Mouse (Mus musculus): Measurements from ENCODE around the gene Kat14. TPM values are rescaled to one million over a fixed set of nuclear protein-coding genes. Genes with fewer than 3 reads are reported as not detected.

Kat14 gene
- polyA plus RNA-seq, 2 experiments = 11.8 to 13.7 TPM

GRCm38 (mm10) chr2:144399531-144399930 lies 30.7 kb downstream of the Kat14 start:
- H3K27me3 ChIP-seq (ENCODE audit: control insufficient read depth, insufficient read depth, low read length) = no peaks in the 10 kb centered on the region
- DNase-seq (ENCODE audit: low read depth in 3 of 3, low spot score in 3 of 3) = no peak
- no peak overlapping the region for H3K9ac ChIP-seq (replicated peaks)
- H3K4me2 ChIP-seq (ENCODE audit: low read depth) = no peak overlapping the region
- no peak overlapping the region for H3K4me3 ChIP-seq (ENCODE audit: insufficient read depth in 1 of 2, low read depth in 2 of 2, low read length in 2 of 2)
- TF ChIP-seq EP300 (IDR thresholded peaks at IDR 0.05; ENCODE audit: low read depth) = no peak
- TF ChIP-seq CTCF (IDR thresholded peaks at IDR 0.05; ENCODE audit: low read depth) = no peak
- H3K9me3 ChIP-seq (ENCODE audit: control insufficient read depth, low read length) = no peaks in the 10 kb centered on the region
- H3K36me3 ChIP-seq (replicated peaks; ENCODE audit: control insufficient read depth, insufficient read depth, low read depth) = peaks cover 36% of the 10 kb centered on the region
- no peaks in the 10 kb centered on the region for H3K4me1 ChIP-seq (replicated peaks; ENCODE audit: control insufficient read depth in 2 of 2, insufficient read depth in 2 of 2, low read length in 1 of 2)
- no peak overlapping the region for H3K27ac ChIP-seq
- 79% methylated on average over 4 of the region's 4 CpGs for WGBS (ENCODE audit: insufficient replicate concordance)
- no peak for ATAC-seq (ENCODE audit: insufficient read depth)

- Histone ChIP-seq H3K9ac (replicated peaks) (no peak overlapping the region), H3K4me3 (ENCODE audit: insufficient read depth in 1 of 2, low read depth in 2 of 2, low read length in 2 of 2) (no peak overlapping the region), H3K9me3 (ENCODE audit: control insufficient read depth, low read length) (no peaks in the 10 kb centered on the region), H3K36me3 (replicated peaks; ENCODE audit: control insufficient read depth, insufficient read depth, low read depth) (peaks cover 37% of the 10 kb centered on the region), H3K27me3 (ENCODE audit: control insufficient read depth, insufficient read depth, low read length) (no peaks in the 10 kb centered on the region), H3K4me1 (replicated peaks; ENCODE audit: control insufficient read depth in 2 of 2, insufficient read depth in 2 of 2, low read length in 1 of 2) (no peaks in the 10 kb centered on the region), H3K4me2 (ENCODE audit: low read depth) (no peak overlapping the region), H3K27ac (no peak overlapping the region)
- no peak for ATAC-seq (ENCODE audit: insufficient read depth)
- WGBS (ENCODE audit: insufficient replicate concordance) = 73% methylated on average over 6 of the region's 6 CpGs
- TF ChIP-seq EP300 (IDR thresholded peaks at IDR 0.05; ENCODE audit: low read depth) (no peak), CTCF (IDR thresholded peaks at IDR 0.05; ENCODE audit: low read depth) (no peak)
- DNase-seq (ENCODE audit: low read depth in 3 of 3, low spot score in 3 of 3) = no peak
These were observed 31.9 kb downstream of the Kat14 start for GRCm38 (mm10) chr2:144400659-144401058.

GRCm38 (mm10) chr2:144409037-144409436 lies 40.3 kb downstream of the Kat14 start:
- no peak for TF ChIP-seq EP300 (IDR thresholded peaks at IDR 0.05; ENCODE audit: low read depth)
- TF ChIP-seq CTCF (IDR thresholded peaks at IDR 0.05; ENCODE audit: low read depth) = no peak
- H3K9ac ChIP-seq (replicated peaks) = no peak overlapping the region
- H3K27ac ChIP-seq = no peak overlapping the region
- ATAC-seq (ENCODE audit: insufficient read depth) (no peak), DNase-seq (ENCODE audit: low read depth in 3 of 3, low spot score in 3 of 3) (no peak)
- no peaks in the 10 kb centered on the region for H3K4me1 ChIP-seq (replicated peaks; ENCODE audit: control insufficient read depth in 2 of 2, insufficient read depth in 2 of 2, low read length in 1 of 2)
- no peak overlapping the region for H3K4me3 ChIP-seq (ENCODE audit: insufficient read depth in 1 of 2, low read depth in 2 of 2, low read length in 2 of 2)
- no peaks in the 10 kb centered on the region for H3K27me3 ChIP-seq (ENCODE audit: control insufficient read depth, insufficient read depth, low read length)
- H3K36me3 ChIP-seq (replicated peaks; ENCODE audit: control insufficient read depth, insufficient read depth, low read depth) = peaks cover 33% of the 10 kb centered on the region
- H3K9me3 ChIP-seq (ENCODE audit: control insufficient read depth, low read length) = no peaks in the 10 kb centered on the region
- 81% methylated on average over 4 of the region's 4 CpGs for WGBS (ENCODE audit: insufficient replicate concordance)
- H3K4me2 ChIP-seq (ENCODE audit: low read depth) = no peak overlapping the region

GRCm38 (mm10) chr2:144410603-144411002 lies 41.8 kb downstream of the Kat14 start:
- Histone ChIP-seq H3K4me2 (ENCODE audit: low read depth) (no peak overlapping the region), H3K27me3 (ENCODE audit: control insufficient read depth, insufficient read depth, low read length) (no peaks in the 10 kb centered on the region), H3K27ac (no peak overlapping the region), H3K9ac (replicated peaks) (no peak overlapping the region), H3K4me1 (replicated peaks; ENCODE audit: control insufficient read depth in 2 of 2, insufficient read depth in 2 of 2, low read length in 1 of 2) (no peaks in the 10 kb centered on the region), H3K36me3 (replicated peaks; ENCODE audit: control insufficient read depth, insufficient read depth, low read depth) (peaks cover 23% of the 10 kb centered on the region), H3K9me3 (ENCODE audit: control insufficient read depth, low read length) (no peaks in the 10 kb centered on the region), H3K4me3 (ENCODE audit: insufficient read depth in 1 of 2, low read depth in 2 of 2, low read length in 2 of 2) (no peak overlapping the region)
- DNase-seq (ENCODE audit: low read depth in 3 of 3, low spot score in 3 of 3) (no peak), ATAC-seq (ENCODE audit: insufficient read depth) (no peak)
- 89% methylated on average over 3 of the region's 3 CpGs for WGBS (ENCODE audit: insufficient replicate concordance)
- TF ChIP-seq CTCF (IDR thresholded peaks at IDR 0.05; ENCODE audit: low read depth) = no peak
- TF ChIP-seq EP300 (IDR thresholded peaks at IDR 0.05; ENCODE audit: low read depth) = no peak

GRCm38 (mm10) chr2:144414646-144415045 lies 45.9 kb downstream of the Kat14 start:
- no peak for TF ChIP-seq CTCF (IDR thresholded peaks at IDR 0.05; ENCODE audit: low read depth)
- TF ChIP-seq EP300 (IDR thresholded peaks at IDR 0.05; ENCODE audit: low read depth) = no peak
- Histone ChIP-seq H3K9me3 (ENCODE audit: control insufficient read depth, low read length) (no peaks in the 10 kb centered on the region), H3K27ac (no peak overlapping the region), H3K36me3 (replicated peaks; ENCODE audit: control insufficient read depth, insufficient read depth, low read depth) (no peaks in the 10 kb centered on the region), H3K4me1 (replicated peaks; ENCODE audit: control insufficient read depth in 2 of 2, insufficient read depth in 2 of 2, low read length in 1 of 2) (no peaks in the 10 kb centered on the region), H3K27me3 (ENCODE audit: control insufficient read depth, insufficient read depth, low read length) (no peaks in the 10 kb centered on the region), H3K4me3 (ENCODE audit: insufficient read depth in 1 of 2, low read depth in 2 of 2, low read length in 2 of 2) (no peak overlapping the region), H3K9ac (replicated peaks) (no peak overlapping the region), H3K4me2 (ENCODE audit: low read depth) (no peak overlapping the region)
- no peak for ATAC-seq (ENCODE audit: insufficient read depth)
- WGBS (ENCODE audit: insufficient replicate concordance) = 61% methylated on average over 1 of the region's 1 CpGs
- DNase-seq (ENCODE audit: low read depth in 3 of 3, low spot score in 3 of 3) = no peak

Measured in liver, embryonic 14.5 days (tissue).